Mouse (Mus musculus): ENCODE results near the gene Arhgef26. TPM values are rescaled to one million over a fixed set of nuclear protein-coding genes. Genes with fewer than 3 reads are reported as not detected.

The Arhgef26 gene
- polyA plus RNA-seq, 1 experiment from 2014 or later: 10.9 TPM

DNA sequence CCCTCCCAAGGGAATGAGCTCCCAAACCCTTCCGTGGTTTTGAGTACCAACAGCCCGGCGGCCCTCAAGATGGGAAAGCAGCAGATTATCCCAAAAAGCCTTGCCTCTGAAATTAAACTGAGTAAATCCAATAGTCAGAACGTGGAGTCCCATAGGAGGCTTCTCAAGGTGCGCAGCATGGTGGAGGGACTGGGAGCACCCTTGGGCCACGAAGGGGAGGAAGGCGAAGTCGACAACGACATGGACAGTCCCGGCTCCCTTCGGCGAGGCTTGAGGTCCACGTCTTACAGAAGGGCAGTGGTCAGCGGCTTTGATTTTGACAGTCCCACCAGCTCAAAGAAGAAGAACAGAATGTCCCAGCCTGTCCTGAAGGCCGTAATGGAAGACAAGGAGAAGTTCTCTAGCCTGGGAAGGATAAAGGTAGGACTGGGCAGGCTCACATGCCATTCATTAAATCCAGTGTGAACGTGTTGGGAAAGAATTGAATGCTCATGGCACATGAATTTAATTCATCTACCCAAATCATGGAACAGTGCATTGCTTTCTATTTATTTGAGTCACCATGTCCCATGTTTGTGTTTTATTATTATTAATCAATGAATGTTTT is 2.1 kb downstream of the Arhgef26 start:
- WGBS: 23% methylated on average over 16 of the region's 16 CpGs
- Histone ChIP-seq H3K27me3 (ENCODE audit: control insufficient read depth, insufficient read depth, low read length) (no peaks in the 10 kb centered on the region), H3K9ac (replicated peaks; ENCODE audit: low read depth, low read length) (peak overlapping the region; percentile 67), H3K4me1 (ENCODE audit: control insufficient read depth, insufficient read depth, low read length) (peaks cover 3% of the 10 kb centered on the region; the same call in 1 of the 2 replicates), H3K27ac (ENCODE audit: low read length) (no peak overlapping the region), H3K9me3 (ENCODE audit: control insufficient read depth, low read depth, low read length) (no peaks in the 10 kb centered on the region), H3K4me3 (ENCODE audit: low read depth, low read length) (peak overlapping the region; percentile 69), H3K4me2 (replicated peaks; ENCODE audit: low read depth, low read length) (peak overlapping the region; percentile 77), H3K36me3 (ENCODE audit: control insufficient read depth, insufficient read depth, low read length) (no peaks in the 10 kb centered on the region)
- ATAC-seq (ENCODE audit: insufficient number of reproducible peaks, insufficient read depth, low FRiP score, low read depth): no peak

DNA sequence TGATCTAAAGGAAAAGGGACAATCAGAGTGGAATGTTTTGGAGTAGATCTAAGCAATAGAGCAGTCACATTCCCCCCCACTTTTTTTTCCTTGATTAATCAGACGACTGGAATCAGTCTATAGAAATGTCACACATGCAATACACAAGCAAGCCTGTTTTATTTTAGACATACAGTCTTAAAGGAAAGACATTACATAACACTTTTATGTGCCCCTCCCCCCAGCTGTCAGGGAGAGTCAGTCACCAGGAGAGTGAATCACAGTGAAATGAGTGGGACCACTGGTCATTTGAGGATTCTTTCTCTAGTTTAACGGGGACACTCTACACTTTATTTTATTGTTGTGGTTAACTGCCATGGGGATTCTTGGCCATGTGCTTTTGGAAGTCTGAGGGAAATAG is 2.7 kb downstream of the Arhgef26 start:
- Histone ChIP-seq H3K4me1 (ENCODE audit: control insufficient read depth, insufficient read depth, low read length) (peaks cover 3% of the 10 kb centered on the region; the same call in 1 of the 2 replicates), H3K27me3 (ENCODE audit: control insufficient read depth, insufficient read depth, low read length) (no peaks in the 10 kb centered on the region), H3K27ac (ENCODE audit: low read length) (no peak overlapping the region), H3K9me3 (ENCODE audit: control insufficient read depth, low read depth, low read length) (no peaks in the 10 kb centered on the region), H3K4me3 (ENCODE audit: low read depth, low read length) (peak overlapping the region; percentile 69), H3K9ac (replicated peaks; ENCODE audit: low read depth, low read length) (no peak overlapping the region), H3K36me3 (ENCODE audit: control insufficient read depth, insufficient read depth, low read length) (no peaks in the 10 kb centered on the region), H3K4me2 (replicated peaks; ENCODE audit: low read depth, low read length) (peak overlapping the region; percentile 77)
- 39% methylated on average over 2 of the region's 2 CpGs for WGBS
- no peak for ATAC-seq (ENCODE audit: insufficient number of reproducible peaks, insufficient read depth, low FRiP score, low read depth)

GRCm38 (mm10) chr3:62341496-62342205 is 3.5 kb downstream of the Arhgef26 start:
- H3K27me3 ChIP-seq (ENCODE audit: control insufficient read depth, insufficient read depth, low read length): no peaks in the 10 kb centered on the region
- WGBS: 51% methylated on average over 3 of the region's 3 CpGs
- H3K4me1 ChIP-seq (ENCODE audit: control insufficient read depth, insufficient read depth, low read length): peaks cover 3% of the 10 kb centered on the region; the same call in 1 of the 2 replicates
- H3K36me3 ChIP-seq (ENCODE audit: control insufficient read depth, insufficient read depth, low read length): no peaks in the 10 kb centered on the region
- H3K9ac ChIP-seq (replicated peaks; ENCODE audit: low read depth, low read length): no peak overlapping the region
- peak overlapping the region; percentile 77 for H3K4me2 ChIP-seq (replicated peaks; ENCODE audit: low read depth, low read length)
- H3K9me3 ChIP-seq (ENCODE audit: control insufficient read depth, low read depth, low read length): no peaks in the 10 kb centered on the region
- ATAC-seq (ENCODE audit: insufficient number of reproducible peaks, insufficient read depth, low FRiP score, low read depth): no peak
- H3K27ac ChIP-seq (ENCODE audit: low read length): no peak overlapping the region
- peak overlapping the region; percentile 8; the same call in 1 of the 2 replicates for H3K4me3 ChIP-seq (ENCODE audit: low read depth, low read length)

- Histone ChIP-seq H3K4me1 (ENCODE audit: control insufficient read depth, insufficient read depth, low read length) (0 out of 2 replicates have a peak, but pooled peaks cover 6% of the 10 kb centered on the region), H3K27ac (ENCODE audit: low read length) (no peak overlapping the region; the same call in 1 of the 2 replicates), H3K4me3 (ENCODE audit: low read depth, low read length) (no peak overlapping the region), H3K36me3 (ENCODE audit: control insufficient read depth, insufficient read depth, low read length) (peaks cover 2% of the 10 kb centered on the region; the same call in 1 of the 2 replicates), H3K27me3 (ENCODE audit: control insufficient read depth, insufficient read depth, low read length) (no peaks in the 10 kb centered on the region), H3K9me3 (ENCODE audit: control insufficient read depth, low read depth, low read length) (no peaks in the 10 kb centered on the region), H3K9ac (replicated peaks; ENCODE audit: low read depth, low read length) (no peak overlapping the region), H3K4me2 (replicated peaks; ENCODE audit: low read depth, low read length) (no peak overlapping the region)
- WGBS: 31% methylated on average over 6 of the region's 6 CpGs
- peak; percentile 51 for ATAC-seq (ENCODE audit: insufficient number of reproducible peaks, insufficient read depth, low FRiP score, low read depth)
Observed at GRCm38 (mm10) chr3:62348514-62349217, 10.5 kb downstream of the Arhgef26 start.

DNA sequence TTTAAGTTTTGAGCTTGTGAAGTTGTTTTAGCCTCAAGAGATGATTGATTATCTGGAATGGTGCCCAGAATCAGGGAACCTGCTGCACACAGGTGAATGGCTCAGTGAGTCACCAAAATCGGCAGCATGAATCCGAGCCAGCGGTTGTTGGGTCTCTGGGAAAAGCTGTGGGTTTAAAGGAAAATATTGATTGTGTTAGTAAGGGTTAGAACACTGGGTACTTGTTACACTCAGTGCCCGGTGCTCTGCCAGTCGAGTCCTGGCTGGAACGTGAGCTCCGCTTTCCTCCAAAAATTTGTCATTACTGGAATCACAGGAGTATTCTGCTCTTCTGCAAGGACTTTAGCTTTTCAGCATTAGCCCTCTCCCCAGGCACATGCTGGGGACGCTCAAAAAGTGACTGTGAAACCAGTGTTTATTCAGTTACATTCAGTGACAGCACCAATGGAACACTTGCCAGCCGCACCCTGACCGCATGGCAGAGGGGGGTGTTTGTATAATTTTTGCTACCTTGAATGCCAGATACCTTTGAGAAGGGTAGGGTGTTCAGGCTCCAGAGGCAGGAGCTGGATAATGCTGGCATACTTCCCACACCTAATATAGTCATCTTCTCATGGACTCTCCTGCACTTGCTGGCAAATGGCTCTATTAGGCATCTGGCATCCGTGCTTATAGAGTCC is 11.2 kb downstream of the Arhgef26 start:
- Histone ChIP-seq H3K27ac (ENCODE audit: low read length) (no peak overlapping the region; the same call in 1 of the 2 replicates), H3K4me3 (ENCODE audit: low read depth, low read length) (no peak overlapping the region), H3K36me3 (ENCODE audit: control insufficient read depth, insufficient read depth, low read length) (peaks cover 2% of the 10 kb centered on the region; the same call in 1 of the 2 replicates), H3K4me1 (ENCODE audit: control insufficient read depth, insufficient read depth, low read length) (0 out of 2 replicates have a peak, but pooled peaks cover 6% of the 10 kb centered on the region), H3K27me3 (ENCODE audit: control insufficient read depth, insufficient read depth, low read length) (no peaks in the 10 kb centered on the region), H3K9ac (replicated peaks; ENCODE audit: low read depth, low read length) (no peak overlapping the region), H3K4me2 (replicated peaks; ENCODE audit: low read depth, low read length) (no peak overlapping the region), H3K9me3 (ENCODE audit: control insufficient read depth, low read depth, low read length) (no peaks in the 10 kb centered on the region)
- 56% methylated on average over 11 of the region's 11 CpGs for WGBS
- 0 out of 2 replicates have a peak, but pooled peaks have one; percentile 50 for ATAC-seq (ENCODE audit: insufficient number of reproducible peaks, insufficient read depth, low FRiP score, low read depth)

GRCm38 (mm10) chr3:62352071-62352470 is 13.9 kb downstream of the Arhgef26 start:
- Histone ChIP-seq H3K9ac (replicated peaks; ENCODE audit: low read depth, low read length) (no peak overlapping the region), H3K36me3 (ENCODE audit: control insufficient read depth, insufficient read depth, low read length) (peaks cover 2% of the 10 kb centered on the region; the same call in 1 of the 2 replicates), H3K4me1 (ENCODE audit: control insufficient read depth, insufficient read depth, low read length) (0 out of 2 replicates have a peak, but pooled peaks cover 6% of the 10 kb centered on the region), H3K4me3 (ENCODE audit: low read depth, low read length) (no peak overlapping the region), H3K9me3 (ENCODE audit: control insufficient read depth, low read depth, low read length) (no peaks in the 10 kb centered on the region), H3K4me2 (replicated peaks; ENCODE audit: low read depth, low read length) (no peak overlapping the region), H3K27ac (ENCODE audit: low read length) (no peak overlapping the region), H3K27me3 (ENCODE audit: control insufficient read depth, insufficient read depth, low read length) (no peaks in the 10 kb centered on the region)
- ATAC-seq (ENCODE audit: insufficient number of reproducible peaks, insufficient read depth, low FRiP score, low read depth): no peak
- 75% methylated on average over 4 of the region's 4 CpGs for WGBS

GRCm38 (mm10) chr3:62352876-62353275 is 14.7 kb downstream of the Arhgef26 start:
- Histone ChIP-seq H3K4me2 (replicated peaks; ENCODE audit: low read depth, low read length) (no peak overlapping the region), H3K27ac (ENCODE audit: low read length) (no peak overlapping the region), H3K36me3 (ENCODE audit: control insufficient read depth, insufficient read depth, low read length) (no peaks in the 10 kb centered on the region; the same call in 1 of the 2 replicates), H3K4me3 (ENCODE audit: low read depth, low read length) (no peak overlapping the region), H3K4me1 (ENCODE audit: control insufficient read depth, insufficient read depth, low read length) (0 out of 2 replicates have a peak, but pooled peaks cover 6% of the 10 kb centered on the region), H3K27me3 (ENCODE audit: control insufficient read depth, insufficient read depth, low read length) (no peaks in the 10 kb centered on the region), H3K9me3 (ENCODE audit: control insufficient read depth, low read depth, low read length) (no peaks in the 10 kb centered on the region), H3K9ac (replicated peaks; ENCODE audit: low read depth, low read length) (no peak overlapping the region)
- WGBS: 90% methylated on average over 4 of the region's 4 CpGs
- no peak for ATAC-seq (ENCODE audit: insufficient number of reproducible peaks, insufficient read depth, low FRiP score, low read depth)

DNA sequence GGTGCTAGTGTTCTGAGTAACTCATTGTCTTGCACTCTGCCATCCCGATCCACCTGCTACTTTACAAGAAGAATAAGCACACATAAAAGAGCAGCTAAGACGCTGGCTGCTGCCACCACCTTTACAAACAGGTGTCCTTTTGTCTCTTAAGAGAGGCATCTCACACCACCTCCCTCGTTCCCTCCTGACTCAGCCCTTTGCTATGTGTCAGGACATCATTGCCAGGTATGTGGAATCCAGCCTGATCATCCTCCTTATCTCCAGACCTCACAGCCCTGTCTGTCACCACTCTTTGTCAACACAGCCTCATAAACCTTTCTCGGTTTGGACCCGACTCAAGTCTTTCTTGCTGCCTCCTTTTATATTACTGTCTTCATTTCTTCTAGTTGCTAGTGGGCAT is 29.7 kb downstream of the Arhgef26 start:
- no peak overlapping the region for H3K27ac ChIP-seq (ENCODE audit: low read length)
- no peak overlapping the region for H3K4me3 ChIP-seq (ENCODE audit: low read depth, low read length)
- H3K9ac ChIP-seq (replicated peaks; ENCODE audit: low read depth, low read length): no peak overlapping the region
- no peak for ATAC-seq (ENCODE audit: insufficient number of reproducible peaks, insufficient read depth, low FRiP score, low read depth)
- 56% methylated on average over 5 of the region's 5 CpGs for WGBS
- H3K36me3 ChIP-seq (ENCODE audit: control insufficient read depth, insufficient read depth, low read length): no peaks in the 10 kb centered on the region
- H3K27me3 ChIP-seq (ENCODE audit: control insufficient read depth, insufficient read depth, low read length): no peaks in the 10 kb centered on the region
- H3K9me3 ChIP-seq (ENCODE audit: control insufficient read depth, low read depth, low read length): no peaks in the 10 kb centered on the region
- H3K4me1 ChIP-seq (ENCODE audit: control insufficient read depth, insufficient read depth, low read length): 0 out of 2 replicates have a peak, but pooled peaks cover 2% of the 10 kb centered on the region
- H3K4me2 ChIP-seq (replicated peaks; ENCODE audit: low read depth, low read length): no peak overlapping the region

All from stomach, embryonic 14.5 days (tissue).